26 mouse cellular contexts compared by ENCODE assay signal in genomic region chr7:69812301-69812700, GRCm38 (mm10).
"Had no signal": no experiment of that assay in that cellular context is flagged by ENCODE, and none has a peak within 500 bp of the region (broad histone marks: within the 10 kb centered on the region; RNA-seq: fewer than 3 reads in every experiment).

No protein-coding gene starts in this region.

- H3K4me2 ChIP-seq: heart, embryonic 11.5 days; heart, embryonic 13.5 days; heart, embryonic 15.5 days; hindbrain, embryonic 13.5 days; hindbrain, embryonic 15.5 days; kidney, embryonic 15.5 days; limb, embryonic 13.5 days; limb, embryonic 15.5 days; liver, embryonic 12.5 days had no signal

- H3K9ac ChIP-seq: heart, embryonic 13.5 days; heart, embryonic 15.5 days; hindbrain, embryonic 13.5 days; hindbrain, embryonic 15.5 days; kidney, embryonic 15.5 days; limb, embryonic 13.5 days; limb, embryonic 15.5 days; liver, embryonic 12.5 days had no signal

- H3K27ac ChIP-seq: heart, adult 2 months; heart, embryonic 13.5 days; heart, embryonic 15.5 days; hindbrain, embryonic 13.5 days; hindbrain, embryonic 15.5 days; hindbrain, postnatal 0 days; kidney, embryonic 15.5 days; kidney, postnatal 0 days; limb, embryonic 13.5 days; limb, embryonic 15.5 days; liver, embryonic 12.5 days had no signal

- H3K4me1 ChIP-seq: heart, embryonic 13.5 days; heart, embryonic 15.5 days; limb, embryonic 15.5 days; liver, embryonic 12.5 days had no signal

- H3K36me3 ChIP-seq: heart, embryonic 13.5 days; heart, embryonic 15.5 days; hindbrain, embryonic 13.5 days; hindbrain, embryonic 15.5 days; kidney, embryonic 15.5 days; limb, embryonic 13.5 days; limb, embryonic 15.5 days; liver, embryonic 12.5 days had no signal

- H3K9me3 ChIP-seq: heart, embryonic 13.5 days; heart, embryonic 15.5 days; hindbrain, embryonic 13.5 days; hindbrain, embryonic 15.5 days; kidney, embryonic 15.5 days; limb, embryonic 13.5 days; limb, embryonic 15.5 days; liver, embryonic 12.5 days had no signal

- DNase-seq: gastrocnemius, postnatal 14 days; gastrocnemius, postnatal 36 days; heart, adult 11 months; heart, adult 2 months; heart, postnatal 14 days; heart, postnatal 36 days; kidney, adult 11 months; kidney, adult 2 months; kidney, adult 9 months; kidney, postnatal 14 days; kidney, postnatal 36 days; layer of hippocampus, adult 9-11 months; layer of hippocampus, postnatal 36 days; left cerebral cortex, postnatal 4 days had no signal

- ATAC-seq: hindbrain, postnatal 0 days; intestine, embryonic 16.5 days; liver, embryonic 12.5 days had no signal

- H3K27me3 ChIP-seq: heart, embryonic 13.5 days; heart, embryonic 15.5 days; kidney, embryonic 15.5 days; limb, embryonic 15.5 days; liver, embryonic 12.5 days had no signal

- H3K4me3 ChIP-seq: heart, adult 2 months; heart, embryonic 13.5 days; heart, embryonic 15.5 days; hindbrain, embryonic 13.5 days; hindbrain, embryonic 15.5 days; kidney, embryonic 15.5 days; limb, embryonic 13.5 days; limb, embryonic 15.5 days; liver, embryonic 12.5 days had no signal
